Mouse (Mus musculus) B cell, adult 2 months (primary cell): ENCODE data around the gene Klra3.
"Not testable (repeated sequence)": the region's sequence is repeated elsewhere in the genome, so short reads cannot be mapped to it uniquely, and the experiment has no call there.

ENCODE experiments used
- DNase-seq, 2 experiments: peaks; one replicate each; pipeline ENCODE4 v3.0.0; 2022

The Klra3 gene

GRCm38 (mm10) chr6:130337411-130337810 lies at the start of gene Klra3:
TSS of gene Klra3 (minus strand) at chr6:130337574.
- DNase-seq = no peak

- no peak for DNase-seq
Observed at GRCm38 (mm10) chr6:130386750-130387149, 49.4 kb upstream of the Klra3 start, which contains the start of gene Klra1. TSS of gene Klra1 (minus strand) at chr6:130386874.

GRCm38 (mm10) chr6:130385803-130386202 lies 48.4 kb upstream of the Klra3 start:
- no peak for DNase-seq

GRCm38 (mm10) chr6:130382375-130382774 lies 45.0 kb upstream of the Klra3 start:
- DNase-seq = no peak

- not testable (repeated sequence) for DNase-seq
Observed at GRCm38 (mm10) chr6:130345381-130345780, 8.0 kb upstream of the Klra3 start.

- DNase-seq = not testable (repeated sequence)
Observed at GRCm38 (mm10) chr6:130341973-130342372, 4.6 kb upstream of the Klra3 start.

GRCm38 (mm10) chr6:130287984-130288649 lies 49.3 kb downstream of the Klra3 start:
- DNase-seq = no peak

GRCm38 (mm10) chr6:130281828-130282227 lies 55.5 kb downstream of the Klra3 start, which contains the start of gene Klra10:
TSS of gene Klra10 (minus strand) at chr6:130281928.
- not testable (repeated sequence) for DNase-seq
